Mouse (Mus musculus) heart, postnatal 14 days (tissue): Measurements from ENCODE around the gene Brd3os. TPM values are rescaled to one million over a fixed set of nuclear protein-coding genes. Genes with fewer than 3 reads are reported as not detected.

Experiments
- DNase-seq, 2 experiments: peaks; one replicate each; pipeline ENCODE4 v3.0.0; 2021 to 2022
- intact Hi-C: fragments of 180-260 bp; cut with DNase I; formaldehyde crosslinking; loops from one replicate; pipeline ENCODE4 v1.15.1; 2025
- total RNA-seq, 2 experiments: library from RNA; stranded (reverse); gene quantifications; 2 replicates each; pipeline ENCODE4 v1.2.3; 2021

The Brd3os gene
- total RNA-seq, 2 experiments from 2014 or later = 1.2 TPM

DNA sequence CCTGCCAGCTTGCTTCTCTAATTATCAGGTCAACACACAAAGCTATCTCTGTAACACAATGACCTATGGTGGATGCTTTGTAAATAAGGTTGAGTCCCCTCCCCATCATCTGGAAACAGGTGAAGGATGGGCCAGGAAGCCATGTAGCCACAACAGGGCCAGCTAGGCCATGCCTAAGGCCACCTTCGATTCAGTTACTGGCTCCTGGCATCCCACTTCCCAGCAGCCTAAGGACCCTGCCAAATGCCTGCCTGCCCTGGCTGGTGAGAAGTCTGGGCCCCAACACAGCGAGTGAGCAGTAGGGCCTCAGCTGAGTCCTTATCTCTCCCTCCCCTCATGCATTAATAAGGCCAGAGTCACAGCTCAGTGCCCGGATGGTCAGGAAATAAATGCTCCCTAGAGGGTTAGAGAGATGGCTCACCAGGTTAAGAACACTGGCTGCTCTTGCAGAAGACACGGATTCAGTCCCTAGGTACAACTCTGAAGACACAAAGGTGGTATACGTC is 24.4 kb upstream of the Brd3os start:
- intact Hi-C loops = no loop called here
- no peak for DNase-seq

DNA sequence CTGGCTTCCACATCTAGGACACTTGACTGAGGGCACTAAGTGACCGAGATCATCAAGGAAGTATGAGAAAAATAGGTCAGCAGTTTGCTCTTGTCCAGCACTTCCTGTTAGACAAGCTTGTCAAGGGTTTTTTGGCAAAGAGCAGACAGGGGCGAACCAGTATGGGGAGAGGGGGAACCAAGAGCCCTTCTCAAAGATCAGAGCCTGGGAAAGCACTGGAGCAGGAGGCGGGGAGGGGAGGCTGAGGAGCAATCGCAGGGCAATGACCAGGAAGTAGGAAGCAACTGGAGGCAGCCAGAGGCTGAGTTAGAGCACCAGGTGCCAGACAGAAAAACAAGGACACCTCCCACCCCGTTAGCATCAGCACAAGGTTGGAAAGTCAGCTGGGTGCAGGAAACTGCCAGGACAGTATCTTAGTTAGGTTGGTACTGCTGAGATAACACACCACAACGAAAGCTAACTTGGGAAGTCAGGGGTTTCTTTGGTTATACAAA is 23.5 kb upstream of the Brd3os start:
- intact Hi-C loops = no loop called here
- peak in 1 of 2 experiments; percentile 40 for DNase-seq

DNA sequence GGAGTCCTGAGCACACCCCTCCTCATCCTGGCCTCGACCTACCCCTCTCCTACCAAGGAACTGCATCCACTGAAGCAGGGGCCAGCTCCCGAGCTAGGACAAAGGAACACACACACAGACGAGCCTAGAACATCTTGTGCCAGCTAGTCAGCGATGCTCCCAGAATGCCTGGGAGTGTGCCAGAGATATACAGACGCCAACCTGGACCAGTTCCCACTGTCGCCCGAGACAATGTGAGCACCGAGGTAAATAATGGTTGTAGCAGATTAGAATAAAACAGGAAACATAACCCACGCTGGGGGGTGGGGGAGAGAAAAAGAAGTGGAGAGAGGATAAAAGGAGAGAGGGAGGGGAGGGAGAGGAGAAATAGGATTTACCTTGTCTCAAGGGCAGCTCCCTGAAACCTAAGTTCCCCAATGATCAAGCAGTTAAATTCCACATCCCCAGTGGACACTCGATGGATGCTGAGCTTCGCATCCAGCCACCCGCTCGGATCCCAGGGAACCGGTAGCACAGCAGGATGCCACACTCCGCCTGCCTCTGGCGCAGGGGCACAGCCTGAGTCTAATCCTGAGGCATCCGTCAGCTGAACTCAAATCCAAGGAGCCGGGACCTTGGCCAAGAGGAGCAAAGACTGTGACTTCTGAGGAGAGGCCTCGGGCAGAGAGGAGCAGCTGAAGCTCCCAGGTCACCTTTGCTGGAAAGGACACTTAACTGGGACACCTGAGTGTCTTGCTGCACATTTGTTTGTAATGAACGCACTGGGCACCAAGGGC is 20.6 kb upstream of the Brd3os start:
- DNase-seq = peak; percentile 63 to 79
- intact Hi-C loops = no loop called here

DNA sequence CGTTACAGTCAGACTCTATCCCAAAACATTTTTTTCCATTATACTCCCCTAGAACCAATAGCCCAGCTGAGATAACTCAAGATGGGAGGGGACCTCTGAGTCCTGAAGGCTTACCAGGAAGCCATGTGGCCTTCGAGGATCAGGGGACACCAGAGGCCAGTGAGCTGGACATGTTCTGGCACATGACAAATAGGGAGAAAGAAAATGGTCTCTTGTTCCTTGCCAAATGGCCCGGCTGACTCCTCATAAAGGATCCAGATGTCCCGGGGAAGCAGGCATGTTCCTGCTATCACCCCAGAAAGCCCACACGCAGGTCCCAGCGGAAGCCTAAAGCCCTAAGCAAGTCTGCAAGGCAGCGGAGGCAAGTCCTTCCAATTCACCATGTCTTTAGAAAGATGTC is 18.5 kb upstream of the Brd3os start:
- intact Hi-C loops = no loop called here
- peak; percentile 41 to 45 for DNase-seq

DNA sequence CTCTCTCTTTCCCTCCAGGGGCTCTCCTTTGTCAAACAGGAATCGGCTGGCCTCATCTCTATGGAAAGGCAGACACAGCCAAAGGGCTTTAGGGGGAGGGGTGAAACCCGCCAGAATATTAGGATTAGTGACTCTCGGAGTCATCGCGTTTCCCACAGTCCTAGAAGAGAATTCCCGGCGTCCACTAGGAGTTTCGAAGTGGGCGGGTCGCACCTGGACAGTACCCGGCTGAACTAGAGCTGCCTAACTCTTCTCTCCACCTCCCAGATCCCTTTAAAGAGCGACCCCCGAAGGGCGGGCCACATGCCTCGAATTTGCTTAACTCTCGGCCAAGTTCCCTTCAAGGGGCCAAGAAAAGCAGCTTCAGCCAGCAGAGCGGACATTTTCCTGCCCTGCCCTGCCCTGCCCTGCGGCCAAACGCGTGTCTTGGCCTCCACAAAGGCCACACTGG is 16.9 kb upstream of the Brd3os start:
- intact Hi-C loops = no loop called here
- DNase-seq = peak in 1 of 2 experiments; percentile 42

DNA sequence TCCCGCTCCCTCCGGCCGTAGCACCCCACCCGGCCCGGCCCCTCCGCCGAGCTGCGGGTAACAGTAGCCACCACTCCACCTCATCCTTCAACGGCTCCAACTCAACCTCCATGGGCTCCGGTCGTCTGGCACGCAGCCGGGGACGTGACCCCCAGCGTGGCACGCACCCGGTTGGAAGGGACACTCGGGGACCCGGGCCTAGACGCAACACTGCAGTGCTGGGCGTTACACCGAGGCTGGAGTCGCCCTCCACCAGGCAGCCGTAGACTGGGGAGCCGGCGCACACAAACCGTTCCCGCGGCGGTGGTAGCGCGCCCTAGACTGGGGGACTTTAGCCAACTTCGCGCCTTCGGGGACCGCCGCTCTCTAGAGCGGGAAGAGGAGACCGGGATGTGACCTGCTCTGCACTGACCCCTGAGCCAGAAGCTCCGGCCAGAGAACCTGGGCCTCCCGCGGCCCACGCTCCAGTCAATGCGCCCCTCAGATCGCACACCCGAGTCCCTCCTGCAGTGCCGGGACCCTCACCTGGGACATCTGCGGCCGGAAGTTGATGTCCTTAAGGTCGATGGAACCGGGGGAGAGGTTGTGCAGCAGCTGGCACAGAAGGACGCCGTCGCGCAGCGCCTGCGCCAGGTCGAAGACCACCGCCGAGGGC is 16.2 kb upstream of the Brd3os start:
- DNase-seq = peak; percentile 43 to 49
- intact Hi-C loops = no loop called here

DNA sequence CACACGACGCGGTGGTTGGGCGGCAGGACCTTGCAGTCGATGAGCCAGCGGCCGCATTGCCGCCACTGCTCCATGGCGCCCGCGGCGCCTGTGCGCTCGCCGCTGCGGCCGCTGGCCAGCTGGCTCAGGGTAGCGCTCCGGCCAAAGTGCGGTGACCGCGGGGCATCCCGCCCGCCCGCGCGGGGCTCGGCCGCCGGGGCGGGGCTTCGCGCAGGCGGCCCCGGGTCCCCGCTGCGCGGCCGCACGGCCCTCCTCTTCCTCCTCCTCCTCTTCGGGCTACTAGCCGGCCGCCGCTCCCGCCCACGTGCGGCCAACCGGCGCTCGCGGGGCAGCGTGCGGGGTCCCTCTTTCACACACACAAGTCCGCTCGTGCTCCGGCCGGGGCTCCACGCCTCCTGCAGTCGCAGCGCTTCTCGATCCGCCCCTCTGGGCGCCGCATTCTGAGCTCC is 15.7 kb upstream of the Brd3os start:
- peak; percentile 64 to 75 for DNase-seq
- intact Hi-C loops = no loop called here

DNA sequence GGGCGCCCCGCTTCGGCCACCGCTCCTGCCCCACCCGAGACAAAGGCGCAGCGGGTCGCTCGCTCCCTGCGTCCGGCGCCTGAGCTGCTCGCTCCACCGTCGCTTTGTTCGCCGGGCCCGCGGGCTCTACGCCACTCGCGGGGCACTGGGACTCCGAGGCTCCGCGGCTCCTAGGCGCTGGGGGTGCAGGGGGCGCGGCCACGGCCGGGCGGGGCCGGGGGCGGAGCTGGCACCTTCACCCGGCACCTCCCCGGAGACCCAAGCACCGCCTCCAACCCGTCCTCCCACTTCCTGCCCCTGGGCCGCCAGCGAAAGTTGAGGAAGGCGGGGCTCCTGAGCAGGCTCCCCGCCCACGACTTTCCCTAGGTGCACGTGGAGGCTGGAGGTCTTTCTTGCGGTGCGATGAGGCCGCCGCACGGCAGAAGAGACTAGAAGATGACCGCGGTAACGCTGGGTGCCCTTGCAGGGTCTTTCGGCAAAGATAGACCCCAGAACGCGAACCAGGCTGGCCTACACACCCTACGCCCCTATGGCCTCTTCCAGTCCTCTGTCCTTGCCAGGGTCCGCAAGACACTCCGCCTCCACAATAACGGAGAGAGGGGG is 15.2 kb upstream of the Brd3os start, which contains the start of gene Vav2:
Gene Vav2 (minus strand): TSS at position 179 of the 603 bp plus-strand sequence.
- intact Hi-C loops = no loop called here

DNA sequence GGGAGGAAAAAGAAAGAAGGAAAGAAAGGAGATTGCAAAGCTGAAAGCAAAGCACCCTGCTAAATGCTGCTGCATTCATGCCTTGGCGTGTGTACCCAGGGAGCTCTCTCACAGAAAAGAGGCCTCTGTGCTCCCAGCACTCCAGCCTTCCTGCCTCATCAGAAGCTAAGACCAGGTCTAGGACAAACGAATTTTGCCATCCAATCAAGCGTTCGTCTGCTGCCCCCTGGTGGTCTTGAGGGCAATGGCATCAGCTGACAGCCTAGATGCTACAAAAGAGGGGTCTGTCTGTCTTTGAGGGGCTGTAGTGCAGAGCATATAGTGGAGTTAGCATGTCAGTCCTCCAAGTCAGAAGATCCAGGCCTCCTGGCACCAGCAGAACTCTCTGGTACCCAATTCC is 14.1 kb upstream of the Brd3os start:
- intact Hi-C loops = loop anchor here (1.0 kb wide), 1 partner anchor 139 kb away; no protein-coding TSS in a partner anchor
- DNase-seq = peak; percentile 84 to 91

More for the DNA sequence above, 15.2 kb upstream of the Brd3os start, which contains the start of gene Vav2:
- DNase-seq = peak; percentile 93 to 94

DNA sequence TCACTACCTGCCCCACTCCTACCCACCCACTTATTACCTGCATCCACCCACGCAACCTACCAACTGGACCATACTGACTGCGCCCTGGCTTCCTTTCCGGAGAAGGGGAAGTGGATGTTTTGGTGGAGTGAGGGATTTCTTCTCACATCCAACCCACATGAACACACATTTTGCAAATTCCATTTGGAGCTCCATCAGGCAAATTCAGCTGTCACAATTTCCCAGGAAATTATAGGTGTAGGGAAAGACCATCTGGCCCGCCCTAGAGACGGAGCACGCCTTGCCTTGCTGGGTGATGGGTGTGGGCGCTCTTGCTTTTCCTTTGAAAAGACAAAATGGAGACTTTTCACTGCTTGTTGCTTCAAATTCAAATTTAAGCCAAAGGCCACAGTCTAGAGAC is 11.5 kb upstream of the Brd3os start:
- DNase-seq = no peak
- intact Hi-C loops = no loop called here

DNA sequence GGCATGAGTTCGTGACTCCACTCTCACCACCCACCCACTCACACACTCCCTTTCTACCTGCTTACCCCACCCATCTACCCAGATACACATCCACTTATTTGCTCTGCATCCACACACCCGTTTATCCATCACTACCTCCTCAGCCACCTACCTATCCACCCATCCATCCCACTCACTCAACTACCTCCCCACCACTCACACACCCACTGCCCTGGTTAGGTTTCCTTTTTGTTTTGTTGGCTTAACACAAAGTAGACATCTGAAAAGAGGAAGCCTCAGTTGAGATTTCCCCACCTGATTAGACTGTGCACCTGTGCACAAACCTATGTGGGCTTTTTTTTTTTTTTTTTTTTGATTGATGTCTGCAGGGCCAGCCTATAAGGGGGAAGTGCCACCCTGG is 9.5 kb upstream of the Brd3os start:
- DNase-seq = no peak

DNA sequence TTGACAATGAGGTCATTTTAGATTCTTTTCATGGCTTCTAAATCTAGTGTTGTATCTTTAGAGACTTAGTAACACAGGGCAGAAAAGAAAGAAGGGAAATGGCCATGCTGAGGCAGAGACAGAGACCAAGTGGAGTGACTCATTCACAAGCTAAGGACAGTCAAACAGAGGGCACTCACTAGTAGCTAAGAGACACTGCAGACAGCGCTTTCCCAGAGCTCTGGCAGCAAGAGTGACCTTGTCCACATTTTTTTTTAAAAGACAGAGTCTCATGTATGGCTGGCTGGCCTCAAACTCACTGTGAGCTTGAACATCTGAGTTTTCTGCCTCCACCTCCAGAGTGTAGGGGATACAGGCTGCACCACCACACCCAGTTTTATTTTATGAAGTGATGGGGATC is 4.2 kb upstream of the Brd3os start:
- intact Hi-C loops = no loop called here
- no peak for DNase-seq

More for the DNA sequence above, 9.5 kb upstream of the Brd3os start:
- intact Hi-C loops = no loop called here

DNA sequence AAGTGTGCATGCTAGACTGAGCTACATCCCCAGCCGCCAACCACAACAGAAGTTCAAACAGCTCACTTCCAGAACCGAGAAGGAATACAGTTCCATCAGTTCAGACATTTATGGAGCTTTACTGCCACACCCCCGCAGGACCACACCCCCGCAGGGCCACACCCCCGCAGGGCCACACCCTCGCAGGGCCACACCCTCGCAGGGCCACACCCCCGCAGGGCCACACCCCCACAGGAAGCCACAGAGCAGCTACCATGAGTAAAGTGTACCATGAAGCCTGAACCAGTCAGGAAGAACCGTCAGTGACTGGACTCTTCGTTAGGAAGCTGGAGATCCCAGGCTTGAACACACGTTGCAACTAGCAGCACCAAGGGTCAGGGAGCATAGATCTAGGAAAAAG is 3.8 kb upstream of the Brd3os start:
- no peak for DNase-seq
- intact Hi-C loops = no loop called here

DNA sequence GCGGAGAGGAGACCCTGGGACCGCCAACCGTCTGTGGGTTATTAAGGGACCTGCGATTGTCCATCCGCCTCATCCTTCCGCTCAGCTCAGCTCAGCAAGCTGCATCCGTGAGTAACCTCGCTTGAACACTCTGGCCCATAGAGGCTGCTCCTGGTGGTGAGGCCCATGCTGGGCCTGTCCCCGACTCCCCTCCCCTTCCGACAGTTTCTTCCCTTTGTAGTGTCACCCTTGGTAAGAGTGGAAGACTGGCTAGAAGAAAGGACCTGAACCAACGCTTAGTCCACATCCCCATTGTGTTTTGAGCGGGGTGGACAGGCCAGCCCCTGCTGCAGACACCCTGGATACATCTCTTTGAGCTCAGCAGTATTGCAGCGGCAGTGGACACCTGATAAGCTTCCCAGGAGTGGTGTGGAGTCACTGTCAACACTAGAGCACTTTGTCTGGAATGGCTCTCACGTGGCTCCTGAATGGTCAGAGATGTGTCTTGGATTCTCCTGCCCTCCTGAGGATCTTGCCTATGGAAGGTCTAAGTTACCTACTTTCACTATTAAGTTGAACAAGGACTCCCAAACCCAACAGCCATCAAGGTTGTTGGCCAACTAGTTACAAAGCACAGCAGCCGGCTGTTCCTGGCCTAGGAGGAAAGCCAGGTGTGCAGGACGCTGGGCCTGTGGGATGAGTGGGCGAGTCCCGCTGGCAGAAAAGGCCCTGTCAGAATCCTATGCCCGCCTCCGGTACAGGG is 755 bp downstream of the Brd3os start:
- no peak for DNase-seq
- intact Hi-C loops = no loop called here

DNA sequence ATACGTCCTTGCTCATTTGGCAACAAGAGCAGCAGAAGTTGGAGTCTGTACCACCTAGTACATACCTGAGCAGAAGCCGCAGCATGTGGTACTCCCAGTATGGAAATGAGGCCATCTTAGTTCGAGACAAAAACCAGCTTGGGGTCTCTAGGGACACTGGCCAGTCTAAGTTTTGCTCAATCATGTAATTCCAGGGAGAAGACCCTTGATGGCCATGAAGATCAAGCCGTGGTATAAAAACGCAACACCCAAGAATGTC is 1.3 kb downstream of the Brd3os start:
- intact Hi-C loops = no loop called here
- DNase-seq = no peak

DNA sequence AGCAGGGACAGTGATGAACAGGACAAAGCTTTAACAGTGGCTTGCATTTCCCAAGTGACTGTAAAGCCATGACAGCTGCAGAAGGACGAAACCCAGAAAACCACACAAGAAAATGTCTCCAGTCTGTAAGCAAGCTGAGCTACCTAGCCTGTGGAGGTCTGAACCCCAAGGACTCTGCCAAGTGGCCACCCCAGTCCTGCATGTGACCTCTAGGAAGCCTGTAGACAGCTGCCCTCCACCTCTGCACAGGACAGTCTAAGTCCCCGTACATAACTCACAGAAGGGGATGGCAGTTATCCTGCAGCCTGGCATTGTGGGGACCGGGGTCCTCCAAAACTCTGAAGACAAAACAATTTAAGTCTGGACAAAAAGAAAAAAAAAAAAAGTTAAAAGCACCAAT is 3.8 kb downstream of the Brd3os start:
- intact Hi-C loops = no loop called here
- DNase-seq = no peak

DNA sequence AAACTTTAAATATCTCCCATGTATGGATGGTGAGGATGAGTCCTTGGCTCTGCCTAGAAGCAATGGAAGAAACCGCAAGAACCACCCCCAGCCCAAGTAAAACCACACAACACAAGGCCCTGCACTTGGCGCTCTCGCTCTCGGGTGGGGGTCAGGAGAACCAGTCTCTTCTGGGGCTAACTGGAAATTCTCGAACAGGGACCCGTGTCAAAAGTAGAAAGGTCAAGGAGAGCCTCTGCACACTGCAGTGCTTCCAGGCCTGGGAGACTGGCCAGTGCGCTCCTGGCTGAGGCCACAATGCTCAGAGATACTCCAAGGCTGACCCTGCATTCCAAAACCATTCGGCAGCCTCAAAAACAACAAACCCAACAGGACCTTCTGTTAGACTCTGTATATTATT is 4.7 kb downstream of the Brd3os start:
- intact Hi-C loops = no loop called here

DNA sequence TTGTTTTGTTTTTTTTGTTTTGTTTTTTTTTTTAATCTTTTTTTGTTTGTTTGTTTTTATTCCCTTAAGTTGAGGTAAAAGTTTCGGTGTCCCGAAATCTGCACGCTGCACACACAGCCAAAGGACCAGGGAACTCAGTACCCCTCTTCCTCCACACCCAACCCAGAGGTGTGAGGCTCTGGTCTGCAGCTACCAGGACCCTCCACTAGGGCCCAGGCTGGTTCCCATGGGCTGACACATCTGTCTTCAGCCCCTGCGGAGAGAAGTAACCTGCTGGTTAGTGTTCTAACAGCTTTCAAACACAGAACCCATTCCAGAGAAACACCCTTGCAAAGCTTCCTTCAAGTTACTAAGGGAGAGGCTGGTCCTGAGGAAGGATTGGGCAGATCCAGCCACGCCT is 5.7 kb downstream of the Brd3os start:
- DNase-seq = no peak
- intact Hi-C loops = no loop called here

More for the DNA sequence above, 4.7 kb downstream of the Brd3os start:
- DNase-seq = no peak

DNA sequence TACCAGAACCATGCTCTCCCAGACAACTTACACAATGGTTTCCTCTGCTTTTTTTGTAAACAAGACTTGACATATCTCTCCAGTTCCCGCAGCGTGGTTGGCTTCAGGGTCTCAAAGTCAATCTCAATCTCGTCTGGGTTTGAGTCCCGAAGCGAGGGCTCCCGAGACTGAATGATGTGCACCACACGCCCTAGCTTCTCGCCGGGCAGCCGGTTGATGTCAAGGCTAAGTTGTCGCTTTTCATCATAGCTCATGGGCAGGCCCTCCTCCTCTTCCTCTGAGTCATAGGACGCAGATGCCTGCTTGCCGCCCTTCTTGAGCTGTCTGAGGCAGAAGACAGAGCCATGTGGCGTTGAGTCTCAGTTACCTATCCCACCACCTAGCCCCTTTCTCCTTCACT is 8.1 kb downstream of the Brd3os start:
- no peak for DNase-seq
- intact Hi-C loops = no loop called here

DNA sequence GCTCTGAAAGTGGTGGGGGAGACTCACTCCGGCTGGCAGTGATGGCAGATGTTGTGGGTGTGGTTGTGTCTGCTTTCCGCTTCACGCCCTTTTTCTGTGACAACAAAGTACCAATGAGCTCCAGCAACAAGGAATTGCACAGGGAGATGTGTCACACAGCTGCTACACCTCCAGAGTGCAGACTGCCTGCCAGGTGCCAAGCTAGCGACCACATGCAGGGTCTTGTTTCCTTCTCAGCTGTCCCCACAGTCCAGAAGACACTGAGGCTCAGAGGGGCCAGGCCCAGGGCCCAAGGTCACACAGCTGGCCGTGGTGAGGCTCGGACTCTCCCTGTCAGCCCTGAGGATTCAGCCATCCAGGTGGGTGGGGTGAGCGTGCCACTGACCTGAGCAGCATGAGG is 17.6 kb downstream of the Brd3os start:
- intact Hi-C loops = no loop called here
- no peak for DNase-seq

DNA sequence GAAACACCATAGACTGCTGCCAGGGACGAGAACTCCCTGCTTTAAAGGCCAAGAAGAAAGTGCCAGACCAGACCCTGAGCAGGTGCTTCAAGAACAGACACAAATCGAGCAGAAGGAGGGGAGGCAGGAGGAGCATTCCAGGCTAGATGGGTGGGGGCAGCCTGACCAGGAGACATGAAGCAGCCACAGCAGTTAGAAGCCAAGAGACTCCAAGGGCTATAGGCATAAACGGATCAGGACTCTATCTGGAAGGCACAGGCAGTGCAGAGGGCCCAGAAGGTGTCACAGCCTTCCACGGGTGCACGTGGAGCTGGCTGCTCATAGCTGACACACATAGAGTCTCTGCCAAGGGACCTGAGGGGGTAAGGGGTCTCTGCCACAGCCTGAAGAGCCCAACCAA is 18.0 kb downstream of the Brd3os start:
- DNase-seq = no peak
- intact Hi-C loops = no loop called here
